Comparison of ENCODE assay signal across 11 mouse cellular contexts in genomic region chr2:34105271-34106051, GRCm38 (mm10).
DNase-seq lines count a peak whose midpoint lies in the region; ATAC-seq and TF ChIP-seq lines count a peak whose summit lies in the region.
"Had no signal": no experiment of that assay in that cellular context is flagged by ENCODE, and none has a peak within 500 bp of the region (broad histone marks: within the 10 kb centered on the region; RNA-seq: fewer than 3 reads in every experiment).

No protein-coding gene starts in this region.

- H3K4me2 ChIP-seq in forebrain, embryonic 13.5 days = peak overlapping the region; percentile 59
- no peak overlapping the region for H3K4me2 ChIP-seq in midbrain, postnatal 0 days (ENCODE audit: low read depth, low read length, poor library complexity, severe bottlenecking)

- WGBS in forebrain, embryonic 13.5 days = 50% methylated on average over 13 of the region's 13 CpGs
- 30% methylated on average over 13 of the region's 13 CpGs for WGBS in limb, embryonic 10.5 days
- WGBS in midbrain, postnatal 0 days = 52% methylated on average over 13 of the region's 13 CpGs

- H3K4me1 ChIP-seq in forebrain, embryonic 13.5 days = peaks cover 39% of the 10 kb centered on the region
- H3K4me1 ChIP-seq in limb, embryonic 10.5 days = peaks cover 49% of the 10 kb centered on the region
- peaks cover 11% of the 10 kb centered on the region; the same call in 1 of the 2 replicates for H3K4me1 ChIP-seq in midbrain, postnatal 0 days (ENCODE audit: insufficient read depth, low read length)
- H3K4me1 ChIP-seq: megakaryocyte, embryonic 14.5 days had no signal

- H3K9me3 ChIP-seq in forebrain, embryonic 13.5 days (replicated peaks) = no peaks in the 10 kb centered on the region
- H3K9me3 ChIP-seq in limb, embryonic 10.5 days (replicated peaks) = no peaks in the 10 kb centered on the region
- no peaks in the 10 kb centered on the region for H3K9me3 ChIP-seq in midbrain, postnatal 0 days (ENCODE audit: low read length)
- H3K9me3 ChIP-seq: megakaryocyte, embryonic 14.5 days had no signal

- peaks cover 66% of the 10 kb centered on the region for H3K27me3 ChIP-seq in forebrain, embryonic 13.5 days
- peaks cover 16% of the 10 kb centered on the region; the same call in 1 of the 2 replicates for H3K27me3 ChIP-seq in limb, embryonic 10.5 days (ENCODE audit: low read depth, poor library complexity, severe bottlenecking)
- H3K27me3 ChIP-seq in midbrain, postnatal 0 days (ENCODE audit: insufficient read depth, low read length) = no peaks in the 10 kb centered on the region

- DNase-seq in cerebellum, postnatal 10 days = peak; percentile 49 to 59
- DNase-seq in cerebellum, postnatal 14 days = no peak
- peak; percentile 56 for DNase-seq in limb, embryonic 10.5 days (ENCODE audit: low spot score)
- DNase-seq in midbrain, postnatal 0 days (ENCODE audit: low spot score) = peak; percentile 39
- DNase-seq in thymus, postnatal 25 days = no peak
- DNase-seq in gastrocnemius, postnatal 4 days (ENCODE audit: low spot score in 2 of 2) = no peak
- DNase-seq: heart, adult 11 months had no signal

- peak overlapping the region; percentile 83 for H3K27ac ChIP-seq in forebrain, embryonic 13.5 days
- H3K27ac ChIP-seq in limb, embryonic 10.5 days = peak overlapping the region; percentile 69
- H3K27ac ChIP-seq in midbrain, postnatal 0 days (ENCODE audit: low read depth, low read length) = peak overlapping the region; percentile 60
- H3K27ac ChIP-seq: liver, embryonic 14.5 days had no signal

- peak overlapping the region; percentile 58; the same call in 1 of the 2 replicates for H3K9ac ChIP-seq in forebrain, embryonic 13.5 days
- H3K9ac ChIP-seq in midbrain, postnatal 0 days (replicated peaks; ENCODE audit: low read length, poor library complexity, severe bottlenecking) = no peak overlapping the region
- H3K9ac ChIP-seq: liver, embryonic 14.5 days had no signal

- TF ChIP-seq CTCF in midbrain, postnatal 0 days (IDR thresholded peaks at IDR 0.05) = peak; percentile 36

- no peaks in the 10 kb centered on the region for H3K36me3 ChIP-seq in forebrain, embryonic 13.5 days (ENCODE audit: poor library complexity, severe bottlenecking)
- no peaks in the 10 kb centered on the region for H3K36me3 ChIP-seq in limb, embryonic 10.5 days
- no peaks in the 10 kb centered on the region for H3K36me3 ChIP-seq in midbrain, postnatal 0 days (ENCODE audit: insufficient read depth, low read length)

- no peak for ATAC-seq in forebrain, embryonic 13.5 days
- no peak for ATAC-seq in midbrain, postnatal 0 days (ENCODE audit: low FRiP score)
- ATAC-seq in inflammation-experienced regulatory T-cells, adult 6 months = no peak

- H3K4me3 ChIP-seq in forebrain, embryonic 13.5 days = no peak overlapping the region
- H3K4me3 ChIP-seq in limb, embryonic 10.5 days = 0 out of 2 replicates have a peak overlapping the region, but pooled peaks have one; percentile 2
- no peak overlapping the region for H3K4me3 ChIP-seq in midbrain, postnatal 0 days (ENCODE audit: low read depth, low read length)
- H3K4me3 ChIP-seq: megakaryocyte, embryonic 14.5 days had no signal

Comparison
In these comparisons a context has a peak if more than half of its experiments do, and no peak if none do; other contexts are left out.
1. DNase-seq: peak in cerebellum, postnatal 10 days (2 of 2), limb, embryonic 10.5 days (single experiment) and midbrain, postnatal 0 days (single experiment); none in cerebellum, postnatal 14 days (0 of 2), thymus, postnatal 25 days (single experiment) and gastrocnemius, postnatal 4 days (0 of 2).
2. Peak in every context shown above with its lines, with median percentiles within 50 percentile points of each other: H3K27ac ChIP-seq.